Mouse (Mus musculus) hindbrain, embryonic 12.5 days (tissue): Measurements from ENCODE around the gene Spin2d. TPM values are rescaled to one million over a fixed set of nuclear protein-coding genes. Genes with fewer than 3 reads are reported as not detected.
"Not testable (repeated sequence)": the region's sequence is repeated elsewhere in the genome, so short reads cannot be mapped to it uniquely, and the experiment has no call there.

Source experiments
- ATAC-seq: fragments of 200-750 bp; cut with Nextera tagmentation; 2 replicates; pipeline ENCODE4 v1.8.0; 2017; ENCODE audit warnings: moderate TSS enrichment; ENCODE audit not compliant: low FRiP score
- H3K27ac ChIP-seq: fragments of 300-500 bp; sonication (generic); 2 replicates; pipeline ENCODE4 v1.5.1; 2016; ENCODE audit warnings: mild to moderate bottlenecking
- H3K27me3 ChIP-seq: fragments of 300-500 bp; sonication (generic); 2 replicates; pipeline ENCODE4 v1.6.1; 2016; ENCODE audit warnings: mild to moderate bottlenecking
- H3K36me3 ChIP-seq: fragments of 300-500 bp; sonication (generic); 2 replicates; pipeline ENCODE4 v1.6.1; 2016; ENCODE audit warnings: mild to moderate bottlenecking
- H3K4me1 ChIP-seq: fragments of 300-500 bp; sonication (generic); 2 replicates; pipeline ENCODE4 v1.6.1; 2016
- H3K4me2 ChIP-seq: fragments of 300-500 bp; sonication (generic); replicated peaks from 2 replicates; pipeline ENCODE4 v1.6.1; 2016; ENCODE audit warnings: mild to moderate bottlenecking
- H3K4me3 ChIP-seq: fragments of 300-500 bp; sonication (generic); 2 replicates; pipeline ENCODE4 v1.5.1; 2016; ENCODE audit warnings: mild to moderate bottlenecking
- H3K9ac ChIP-seq: fragments of 300-500 bp; sonication (generic); 2 replicates; pipeline ENCODE4 v1.6.1; 2016; ENCODE audit warnings: mild to moderate bottlenecking, moderate library complexity
- H3K9me3 ChIP-seq: fragments of 300-500 bp; sonication (generic); replicated peaks from 2 replicates; pipeline ENCODE4 v1.6.1; 2016; ENCODE audit warnings: mild to moderate bottlenecking
- WGBS: fragments of 180-500 bp; shearing (Covaris S2); methylation state at CpG from one replicate; pipeline ENCODE4 v1.1.7; 2016; 5-methylcytosine and 5-hydroxymethylcytosine counted together
- polyA plus RNA-seq: library from polyadenylated mRNA; unstranded; fragments of >200 nt; fragmentation: Nextera tagmentation; extraction: Ambion mirVana; gene quantifications from 2 replicates; pipeline ENCODE4 v1.2.1, GENCODE M21; 2016

Gene Spin2d
- polyA plus RNA-seq: not detected in 2 replicates

- H3K36me3 ChIP-seq, H3K9ac ChIP-seq, H3K9me3 ChIP-seq, ATAC-seq, H3K4me1 ChIP-seq, H3K4me2 ChIP-seq, H3K4me3 ChIP-seq, H3K27ac ChIP-seq, H3K27me3 ChIP-seq: not testable (repeated sequence)
- 81% methylated on average over 8 of the region's 15 CpGs for WGBS
Observed at GRCm38 (mm10) chrX:73176889-73177288, at the start of gene Spin2d. Spin2d (minus strand) TSS chrX:73176989.

- Histone ChIP-seq H3K4me3 (no peak overlapping the region), H3K36me3 (no peaks in the 10 kb centered on the region), H3K9me3 (no peaks in the 10 kb centered on the region), H3K4me2 (no peak overlapping the region), H3K9ac (no peak overlapping the region), H3K27ac (no peak overlapping the region), H3K27me3 (peaks cover 11% of the 10 kb centered on the region; the same call in 1 of the 2 replicates), H3K4me1 (no peaks in the 10 kb centered on the region)
- WGBS: 53% methylated on average over 1 of the region's 1 CpGs
- ATAC-seq: no peak
Observed at GRCm38 (mm10) chrX:73225365-73225764, 48.6 kb upstream of the Spin2d start.

- not testable (repeated sequence) for H3K27ac ChIP-seq, H3K9me3 ChIP-seq, H3K4me1 ChIP-seq, H3K36me3 ChIP-seq, H3K4me2 ChIP-seq, ATAC-seq, H3K9ac ChIP-seq, H3K27me3 ChIP-seq, H3K4me3 ChIP-seq
- 79% methylated on average over 19 of the region's 19 CpGs for WGBS
Observed at GRCm38 (mm10) chrX:73213819-73214564, 37.2 kb upstream of the Spin2d start, which contains the start of gene Xlr4b. Xlr4b (plus strand) TSS chrX:73214333.

- not testable (repeated sequence) for ATAC-seq, H3K36me3 ChIP-seq, H3K27me3 ChIP-seq, H3K9me3 ChIP-seq, H3K4me1 ChIP-seq, H3K4me2 ChIP-seq, H3K27ac ChIP-seq, H3K9ac ChIP-seq, H3K4me3 ChIP-seq
- 72% methylated on average over 11 of the region's 12 CpGs for WGBS
Observed at GRCm38 (mm10) chrX:73191934-73192333, 15.1 kb upstream of the Spin2d start, which contains the start of gene Xlr3b. Xlr3b (plus strand) TSS chrX:73192207.

GRCm38 (mm10) chrX:73149350-73149749 is 27.4 kb downstream of the Spin2d start, which contains the start of gene DXBay18:
DXBay18 (minus strand) TSS chrX:73149450.
- H3K4me2 ChIP-seq, H3K9ac ChIP-seq, H3K4me3 ChIP-seq, H3K27ac ChIP-seq, H3K4me1 ChIP-seq, H3K36me3 ChIP-seq, ATAC-seq, H3K27me3 ChIP-seq, H3K9me3 ChIP-seq: not testable (repeated sequence)
- no CpG with 5 or more reads among the region's 7 CpGs for WGBS

GRCm38 (mm10) chrX:73148496-73148895 is 28.3 kb downstream of the Spin2d start, which contains the start of gene Xlr5b:
Xlr5b (plus strand) TSS chrX:73148796.
- not testable (repeated sequence) for H3K36me3 ChIP-seq, H3K27ac ChIP-seq, ATAC-seq, H3K27me3 ChIP-seq, H3K4me1 ChIP-seq, H3K4me2 ChIP-seq, H3K4me3 ChIP-seq, H3K9ac ChIP-seq, H3K9me3 ChIP-seq
- no CpG with 5 or more reads among the region's 20 CpGs for WGBS

- H3K27me3 ChIP-seq, H3K4me1 ChIP-seq, H3K4me3 ChIP-seq, H3K27ac ChIP-seq, H3K4me2 ChIP-seq, H3K9ac ChIP-seq, H3K9me3 ChIP-seq, H3K36me3 ChIP-seq: not testable (repeated sequence)
- peak; percentile 40; the same call in 1 of the 2 replicates for ATAC-seq
- no CpG with 5 or more reads among the region's 7 CpGs for WGBS
Observed at GRCm38 (mm10) chrX:73143218-73143618, 33.6 kb downstream of the Spin2d start.

Other genes starting within 250 kb of the Spin2d start
- gene Zfp185, start 189.7 kb downstream of the Spin2d start, polyA plus RNA-seq: 6.9 and 8.8 TPM in 2 replicates
- 0.09 TPM in 1 of 2 replicates, not detected in the other for gene Pnma5, start 139.9 kb downstream of the Spin2d start, polyA plus RNA-seq
- 1.1 TPM in 2 replicates for gene Pnma3, start 112.2 kb downstream of the Spin2d start, polyA plus RNA-seq
- 0.97 and 1.0 TPM in 2 replicates for gene Xlr4a, start 94.5 kb downstream of the Spin2d start, polyA plus RNA-seq
- 4.2 and 6.4 TPM in 2 replicates for gene Xlr3a, start 79.9 kb downstream of the Spin2d start, polyA plus RNA-seq
- gene Gm14685, start 59.9 kb downstream of the Spin2d start, polyA plus RNA-seq: 0.45 TPM in 1 of 2 replicates, not detected in the other
- not detected in 2 replicates for gene Xlr5b, start 28.2 kb downstream of the Spin2d start, polyA plus RNA-seq
- 0.15 and 0.51 TPM in 2 replicates for gene DXBay18, start 27.5 kb downstream of the Spin2d start, polyA plus RNA-seq
- gene Xlr3b, start 15.2 kb upstream of the Spin2d start, polyA plus RNA-seq: 18.8 and 20.3 TPM in 2 replicates
- gene Xlr4b, start 37.3 kb upstream of the Spin2d start, polyA plus RNA-seq: 0.63 and 1.2 TPM in 2 replicates
- 25.0 and 26.1 TPM in 2 replicates for gene F8a, start 51.3 kb upstream of the Spin2d start, polyA plus RNA-seq
- gene Xlr4c, start 66.1 kb upstream of the Spin2d start, polyA plus RNA-seq: 0.81 TPM in 1 of 2 replicates, not detected in the other
- 0.35 and 0.43 TPM in 2 replicates for gene Xlr3c, start 88.4 kb upstream of the Spin2d start, polyA plus RNA-seq
- gene Xlr5a, start 116.0 kb upstream of the Spin2d start, polyA plus RNA-seq: not detected in 2 replicates
- gene Xlr5c, start 116.0 kb upstream of the Spin2d start, polyA plus RNA-seq: not detected in 2 replicates
- not detected in 2 replicates for gene Gm45015, start 159.9 kb upstream of the Spin2d start, polyA plus RNA-seq
- 19.0 and 20.7 TPM in 2 replicates for gene Zfp275, start 165.6 kb upstream of the Spin2d start, polyA plus RNA-seq
- not detected in 2 replicates for gene Gm18336, start 221.7 kb upstream of the Spin2d start, polyA plus RNA-seq
- gene Zfp92, start 234.1 kb upstream of the Spin2d start, polyA plus RNA-seq: 0.14 and 0.23 TPM in 2 replicates